Mouse (Mus musculus) embryonic facial prominence, embryonic 12.5 days (tissue): ENCODE data around the gene Nav2. TPM values are rescaled to one million over a fixed set of nuclear protein-coding genes. Genes with fewer than 3 reads are reported as not detected.

ENCODE experiments used
- ATAC-seq: fragments of 200-750 bp; cut with Nextera tagmentation; 2 replicates; pipeline ENCODE4 v1.8.0; 2017; ENCODE audit not compliant: insufficient number of reproducible peaks, insufficient read depth, low FRiP score, low TSS enrichment
- H3K27ac ChIP-seq: fragments of 300-500 bp; sonication (generic); 2 replicates; pipeline ENCODE4 v1.5.1; 2016; ENCODE audit warnings: mild to moderate bottlenecking
- H3K27me3 ChIP-seq: fragments of 300-500 bp; sonication (generic); 2 replicates; pipeline ENCODE4 v1.6.1; 2016; ENCODE audit warnings: mild to moderate bottlenecking, moderate library complexity
- H3K36me3 ChIP-seq: fragments of 300-500 bp; sonication (generic); 2 replicates; pipeline ENCODE4 v1.6.1; 2016; ENCODE audit warnings: mild to moderate bottlenecking
- H3K4me1 ChIP-seq: fragments of 300-500 bp; sonication (generic); 2 replicates; pipeline ENCODE4 v1.6.1; 2016
- H3K4me2 ChIP-seq: fragments of 300-500 bp; sonication (generic); replicated peaks from 2 replicates; pipeline ENCODE4 v1.6.1; 2016; ENCODE audit warnings: mild to moderate bottlenecking, moderate library complexity
- H3K4me3 ChIP-seq: fragments of 300-500 bp; sonication (generic); 2 replicates; pipeline ENCODE4 v1.5.1; 2016; ENCODE audit warnings: mild to moderate bottlenecking
- H3K9ac ChIP-seq: fragments of 300-500 bp; sonication (generic); 2 replicates; pipeline ENCODE4 v1.6.1; 2016; ENCODE audit warnings: mild to moderate bottlenecking, moderate library complexity
- H3K9me3 ChIP-seq: fragments of 300-500 bp; sonication (generic); 2 replicates; pipeline ENCODE4 v1.6.1; 2016; ENCODE audit warnings: mild to moderate bottlenecking, moderate library complexity
- WGBS: fragments of 180-500 bp; shearing (Covaris S2); methylation state at CpG from one replicate; pipeline ENCODE4 v1.1.7; 2016; 5-methylcytosine and 5-hydroxymethylcytosine counted together
- polyA plus RNA-seq: library from polyadenylated mRNA; unstranded; fragments of >200 nt; fragmentation: Nextera tagmentation; extraction: Ambion mirVana; gene quantifications from 2 replicates; pipeline ENCODE4 v1.2.1, GENCODE M21; 2016

Nav2 gene
- polyA plus RNA-seq, 1 experiment from 2014 or later, result 14.2 TPM

GRCm38 (mm10) chr7:49066828-49067227 lies 158.3 kb downstream of the Nav2 start:
- Histone ChIP-seq H3K27ac (no peak overlapping the region), H3K9ac (no peak overlapping the region), H3K9me3 (no peaks in the 10 kb centered on the region), H3K4me2 (no peak overlapping the region), H3K36me3 (no peaks in the 10 kb centered on the region), H3K4me1 (no peaks in the 10 kb centered on the region), H3K27me3 (peaks cover 4% of the 10 kb centered on the region; the same call in 1 of the 2 replicates), H3K4me3 (no peak overlapping the region)
- ATAC-seq, result no peak
- WGBS, result 90% methylated on average over 1 of the region's 1 CpGs

GRCm38 (mm10) chr7:49069396-49069961 lies 161.0 kb downstream of the Nav2 start:
- no peak for ATAC-seq
- Histone ChIP-seq H3K4me2 (no peak overlapping the region), H3K27me3 (peaks cover 4% of the 10 kb centered on the region; the same call in 1 of the 2 replicates), H3K36me3 (no peaks in the 10 kb centered on the region), H3K9ac (no peak overlapping the region), H3K4me1 (no peaks in the 10 kb centered on the region), H3K27ac (no peak overlapping the region), H3K4me3 (no peak overlapping the region), H3K9me3 (no peaks in the 10 kb centered on the region)
- WGBS, result 51% methylated on average over 12 of the region's 12 CpGs

- Histone ChIP-seq H3K9me3 (no peaks in the 10 kb centered on the region), H3K27ac (no peak overlapping the region), H3K4me2 (no peak overlapping the region), H3K4me3 (no peak overlapping the region), H3K9ac (no peak overlapping the region), H3K36me3 (no peaks in the 10 kb centered on the region), H3K27me3 (peaks cover 4% of the 10 kb centered on the region; the same call in 1 of the 2 replicates), H3K4me1 (no peaks in the 10 kb centered on the region)
- 46% methylated on average over 1 of the region's 1 CpGs for WGBS
- no peak for ATAC-seq
Observed at GRCm38 (mm10) chr7:49070621-49071020, 162.1 kb downstream of the Nav2 start.

GRCm38 (mm10) chr7:49071141-49071567 lies 162.6 kb downstream of the Nav2 start:
- ATAC-seq, result no peak
- peaks cover 4% of the 10 kb centered on the region; the same call in 1 of the 2 replicates for H3K27me3 ChIP-seq

GRCm38 (mm10) chr7:49075333-49075934 lies 166.9 kb downstream of the Nav2 start:
- Histone ChIP-seq H3K9ac (no peak overlapping the region), H3K4me1 (no peaks in the 10 kb centered on the region), H3K27me3 (peaks cover 4% of the 10 kb centered on the region; the same call in 1 of the 2 replicates), H3K4me3 (no peak overlapping the region), H3K36me3 (no peaks in the 10 kb centered on the region), H3K4me2 (no peak overlapping the region), H3K27ac (no peak overlapping the region), H3K9me3 (no peaks in the 10 kb centered on the region)
- no peak for ATAC-seq
- WGBS, result 73% methylated on average over 10 of the region's 10 CpGs

More at GRCm38 (mm10) chr7:49071141-49071567, 162.6 kb downstream of the Nav2 start:
- no peak overlapping the region for H3K4me3 ChIP-seq
- H3K4me1 ChIP-seq, result no peaks in the 10 kb centered on the region
- no peak overlapping the region for H3K9ac ChIP-seq
- H3K4me2 ChIP-seq, result no peak overlapping the region
- H3K36me3 ChIP-seq, result no peaks in the 10 kb centered on the region
- no peak overlapping the region for H3K27ac ChIP-seq
- 15% methylated on average over 7 of the region's 7 CpGs for WGBS
- H3K9me3 ChIP-seq, result no peaks in the 10 kb centered on the region

- H3K4me1 ChIP-seq, result no peaks in the 10 kb centered on the region
- H3K9ac ChIP-seq, result no peak overlapping the region
- H3K27me3 ChIP-seq, result peaks cover 2% of the 10 kb centered on the region; the same call in 1 of the 2 replicates
- H3K4me3 ChIP-seq, result no peak overlapping the region
- 54% methylated on average over 8 of the region's 8 CpGs for WGBS
- no peak for ATAC-seq
- no peak overlapping the region for H3K27ac ChIP-seq
- no peaks in the 10 kb centered on the region for H3K9me3 ChIP-seq
- H3K36me3 ChIP-seq, result no peaks in the 10 kb centered on the region
- H3K4me2 ChIP-seq, result no peak overlapping the region
Observed at GRCm38 (mm10) chr7:49076283-49076694, 167.8 kb downstream of the Nav2 start.

GRCm38 (mm10) chr7:49078930-49079329 lies 170.4 kb downstream of the Nav2 start:
- no peak for ATAC-seq

GRCm38 (mm10) chr7:49082585-49083165 lies 174.2 kb downstream of the Nav2 start:
- no peak overlapping the region for H3K4me3 ChIP-seq
- H3K27me3 ChIP-seq, result no peaks in the 10 kb centered on the region
- ATAC-seq, result no peak
- H3K4me2 ChIP-seq, result no peak overlapping the region
- H3K9me3 ChIP-seq, result no peaks in the 10 kb centered on the region
- H3K36me3 ChIP-seq, result no peaks in the 10 kb centered on the region
- H3K4me1 ChIP-seq, result peaks cover 9% of the 10 kb centered on the region; the same call in 1 of the 2 replicates
- 51% methylated on average over 4 of the region's 4 CpGs for WGBS
- H3K27ac ChIP-seq, result no peak overlapping the region
- no peak overlapping the region for H3K9ac ChIP-seq

More at GRCm38 (mm10) chr7:49078930-49079329, 170.4 kb downstream of the Nav2 start:
- Histone ChIP-seq H3K9ac (no peak overlapping the region), H3K9me3 (no peaks in the 10 kb centered on the region), H3K27ac (no peak overlapping the region), H3K4me3 (no peak overlapping the region), H3K36me3 (no peaks in the 10 kb centered on the region), H3K4me2 (no peak overlapping the region), H3K27me3 (no peaks in the 10 kb centered on the region), H3K4me1 (0 out of 2 replicates have a peak, but pooled peaks cover 6% of the 10 kb centered on the region)
- 67% methylated on average over 5 of the region's 5 CpGs for WGBS

GRCm38 (mm10) chr7:49084768-49085167 lies 176.3 kb downstream of the Nav2 start:
- no peak for ATAC-seq
- Histone ChIP-seq H3K36me3 (no peaks in the 10 kb centered on the region), H3K4me3 (no peak overlapping the region), H3K4me1 (peaks cover 9% of the 10 kb centered on the region; the same call in 1 of the 2 replicates), H3K27ac (no peak overlapping the region), H3K9me3 (no peaks in the 10 kb centered on the region), H3K4me2 (no peak overlapping the region), H3K9ac (no peak overlapping the region), H3K27me3 (no peaks in the 10 kb centered on the region)
- 60% methylated on average over 8 of the region's 8 CpGs for WGBS

GRCm38 (mm10) chr7:49085759-49086158 lies 177.2 kb downstream of the Nav2 start:
- no peaks in the 10 kb centered on the region for H3K36me3 ChIP-seq
- no peaks in the 10 kb centered on the region for H3K9me3 ChIP-seq
- 83% methylated on average over 10 of the region's 10 CpGs for WGBS
- H3K27ac ChIP-seq, result no peak overlapping the region
- peaks cover 9% of the 10 kb centered on the region; the same call in 1 of the 2 replicates for H3K4me1 ChIP-seq
- H3K9ac ChIP-seq, result no peak overlapping the region
- no peak overlapping the region for H3K4me3 ChIP-seq
- H3K4me2 ChIP-seq, result no peak overlapping the region
- no peaks in the 10 kb centered on the region for H3K27me3 ChIP-seq
- no peak for ATAC-seq

- ATAC-seq, result no peak
- no peaks in the 10 kb centered on the region for H3K9me3 ChIP-seq
Observed at GRCm38 (mm10) chr7:49087154-49087553, 178.6 kb downstream of the Nav2 start.

More at GRCm38 (mm10) chr7:49087154-49087553, 178.6 kb downstream of the Nav2 start:
- H3K9ac ChIP-seq, result no peak overlapping the region
- 0 out of 2 replicates have a peak, but pooled peaks cover 2% of the 10 kb centered on the region for H3K27me3 ChIP-seq
- H3K4me2 ChIP-seq, result no peak overlapping the region
- H3K27ac ChIP-seq, result no peak overlapping the region
- WGBS, result 78% methylated on average over 5 of the region's 5 CpGs
- H3K4me1 ChIP-seq, result peaks cover 9% of the 10 kb centered on the region; the same call in 1 of the 2 replicates
- H3K4me3 ChIP-seq, result no peak overlapping the region
- H3K36me3 ChIP-seq, result no peaks in the 10 kb centered on the region
